Mouse (Mus musculus) kidney, adult 2 months (tissue): Measurements from ENCODE around the gene 1700080O16Rik. TPM values are rescaled to one million over a fixed set of nuclear protein-coding genes. Genes with fewer than 3 reads are reported as not detected.

Experiments used
- DNase-seq: peaks from one replicate; pipeline ENCODE4 v3.0.0; 2021
- H3K27ac ChIP-seq: fragments of 200-500 bp; 2 replicates; pipeline ENCODE4 v1.5.1; 2012; ENCODE audit warnings: low read depth, low read length, control low read depth, inconsistent platforms; ENCODE audit not compliant: insufficient read depth
- H3K27me3 ChIP-seq: fragments of 200-500 bp; replicated peaks from 2 replicates; pipeline ENCODE4 v1.6.1; 2012; ENCODE audit warnings: mild to moderate bottlenecking, moderate library complexity, low read length, inconsistent platforms; ENCODE audit not compliant: control insufficient read depth, insufficient read depth
- H3K36me3 ChIP-seq: fragments of 200-500 bp; 2 replicates; pipeline ENCODE4 v1.6.1; 2012; ENCODE audit warnings: mild to moderate bottlenecking, moderate library complexity, low read length, inconsistent platforms; ENCODE audit not compliant: control insufficient read depth, insufficient read depth
- H3K4me1 ChIP-seq: fragments of 200-500 bp; 2 replicates; pipeline ENCODE4 v1.6.1; 2011; ENCODE audit warnings: low read length; ENCODE audit not compliant: control insufficient read depth, insufficient read depth
- H3K4me3 ChIP-seq: fragments of 200-500 bp; 2 replicates; pipeline ENCODE4 v1.5.1; 2011; ENCODE audit warnings: mild to moderate bottlenecking, low read depth, low read length, control low read depth; ENCODE audit not compliant: insufficient read depth
- CTCF ChIP-seq: fragments of 200-500 bp; conservative IDR thresholded peaks from 2 replicates; pipeline ENCODE4 v1.5.1; 2011; ENCODE audit warnings: low read depth, mild to moderate bottlenecking, control low read depth, low read length, moderate library complexity, mixed read lengths; ENCODE audit not compliant: insufficient read depth, insufficient read length
- POLR2A ChIP-seq: fragments of 200-500 bp; IDR thresholded peaks from one replicate; pipeline ENCODE4 v1.6.1; 2011; ENCODE audit warnings: low read depth, low read length, control low read depth
- WGBS: fragments of 180-500 bp; shearing (Covaris S2); methylation state at CpG from one replicate; pipeline ENCODE4 v1.1.7; 2018; 5-methylcytosine and 5-hydroxymethylcytosine counted together
- polyA plus RNA-seq: library from polyadenylated mRNA; depleted of rRNA; stranded (reverse); fragments of >200 nt; gene quantifications from 2 replicates; pipeline ENCODE4 v1.2.3, GENCODE M21; 2012; rRNA removed

The 1700080O16Rik gene
- polyA plus RNA-seq, 1 experiment, result not detected

GRCm38 (mm10) chrX:51919091-51919490 lies 53.5 kb downstream of the 1700080O16Rik start:
- no peaks in the 10 kb centered on the region for H3K4me1 ChIP-seq
- H3K27me3 ChIP-seq, result no peaks in the 10 kb centered on the region
- 78% methylated on average over 4 of the region's 4 CpGs for WGBS
- TF ChIP-seq POLR2A, result no peak
- TF ChIP-seq CTCF, result no peak
- no peak overlapping the region for H3K4me3 ChIP-seq
- H3K36me3 ChIP-seq, result no peaks in the 10 kb centered on the region
- no peak overlapping the region for H3K27ac ChIP-seq
- no peak for DNase-seq

Other genes with a start within 250 kb of the 1700080O16Rik start
- gene Usp26, start 171.5 kb downstream of the 1700080O16Rik start, polyA plus RNA-seq, result not detected in 2 replicates
- 97.7 and 98.0 TPM in 2 replicates for gene Gpc4, start 192.5 kb upstream of the 1700080O16Rik start, polyA plus RNA-seq